Mouse (Mus musculus) granulocyte monocyte progenitor cell, adult 5-6 weeks (primary cell): ENCODE results near the gene Tlnrd1. TPM values are rescaled to one million over a fixed set of nuclear protein-coding genes. Genes with fewer than 3 reads are reported as not detected.

Source experiments
- ATAC-seq: replicated peaks from 2 replicates; pipeline ENCODE4 v1.8.0; 2016; ENCODE audit warnings: mild to moderate bottlenecking, moderate TSS enrichment, inconsistent platforms; ENCODE audit not compliant: poor library complexity, severe bottlenecking
- total RNA-seq, 2 experiments: library from RNA; stranded (forward) in 1 of 2; stranded (reverse) in 1 of 2; fragments of 200-712, 200-1000 nt in 1 of 2; fragments of >200 nt in 1 of 2; fragmentation: Nextera tagmentation in 1 of 2; gene quantifications; 2 replicates each; pipeline ENCODE4 v1.2.3; 2014 to 2017

Gene Tlnrd1
- total RNA-seq, 2 experiments from 2014 or later = 5.8 to 6.4 TPM

DNA sequence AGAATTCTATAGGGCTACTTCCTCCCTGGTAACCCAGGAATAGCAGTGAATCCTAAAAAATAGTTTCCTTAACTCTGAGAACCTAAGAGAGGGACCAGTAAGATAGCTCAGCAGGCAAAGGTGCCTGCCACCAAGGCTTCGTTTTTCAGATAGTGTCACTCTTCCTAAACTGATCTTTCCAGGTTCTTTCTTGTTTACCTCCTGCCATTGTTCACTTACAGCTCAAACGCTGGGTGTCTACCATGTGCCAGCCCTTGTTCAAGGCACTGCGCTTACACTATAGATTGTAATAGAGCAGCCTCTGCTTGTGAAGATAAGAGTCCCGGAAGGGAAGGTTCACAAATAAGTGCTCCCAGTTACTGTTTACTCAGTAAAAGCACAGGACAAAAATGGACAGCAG is 1.7 kb upstream of the Tlnrd1 start:
- ATAC-seq = no peak

DNA sequence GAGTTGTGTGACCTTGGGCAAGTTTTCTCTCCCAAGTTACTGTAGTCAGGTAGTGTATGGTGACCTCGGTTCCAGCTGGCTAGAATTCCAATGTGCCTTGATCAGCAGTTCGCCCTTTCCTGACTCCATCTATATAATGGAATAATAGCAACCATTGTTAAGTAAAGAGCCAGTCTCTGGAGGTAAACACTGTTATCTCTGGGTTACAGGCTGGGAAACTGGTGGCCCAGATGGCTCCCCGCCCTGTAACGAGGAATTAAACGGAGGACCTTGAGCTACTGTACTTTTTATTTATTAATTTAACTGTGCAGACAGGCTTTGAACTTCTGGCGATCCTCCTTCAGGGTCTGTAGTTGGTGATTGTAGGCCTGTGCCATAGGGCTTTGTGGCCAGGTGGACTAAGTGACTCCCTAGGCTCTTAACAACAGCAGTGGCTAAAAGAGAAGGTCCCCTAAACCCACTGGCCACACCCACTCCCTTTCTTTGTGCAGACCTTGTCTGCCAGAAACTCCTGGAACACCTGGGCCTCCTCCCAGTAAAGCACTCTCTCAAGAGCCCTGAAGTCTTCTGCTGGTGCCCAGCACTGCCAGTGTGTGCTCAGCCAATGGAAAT is 922 bp upstream of the Tlnrd1 start:
- no peak for ATAC-seq

DNA sequence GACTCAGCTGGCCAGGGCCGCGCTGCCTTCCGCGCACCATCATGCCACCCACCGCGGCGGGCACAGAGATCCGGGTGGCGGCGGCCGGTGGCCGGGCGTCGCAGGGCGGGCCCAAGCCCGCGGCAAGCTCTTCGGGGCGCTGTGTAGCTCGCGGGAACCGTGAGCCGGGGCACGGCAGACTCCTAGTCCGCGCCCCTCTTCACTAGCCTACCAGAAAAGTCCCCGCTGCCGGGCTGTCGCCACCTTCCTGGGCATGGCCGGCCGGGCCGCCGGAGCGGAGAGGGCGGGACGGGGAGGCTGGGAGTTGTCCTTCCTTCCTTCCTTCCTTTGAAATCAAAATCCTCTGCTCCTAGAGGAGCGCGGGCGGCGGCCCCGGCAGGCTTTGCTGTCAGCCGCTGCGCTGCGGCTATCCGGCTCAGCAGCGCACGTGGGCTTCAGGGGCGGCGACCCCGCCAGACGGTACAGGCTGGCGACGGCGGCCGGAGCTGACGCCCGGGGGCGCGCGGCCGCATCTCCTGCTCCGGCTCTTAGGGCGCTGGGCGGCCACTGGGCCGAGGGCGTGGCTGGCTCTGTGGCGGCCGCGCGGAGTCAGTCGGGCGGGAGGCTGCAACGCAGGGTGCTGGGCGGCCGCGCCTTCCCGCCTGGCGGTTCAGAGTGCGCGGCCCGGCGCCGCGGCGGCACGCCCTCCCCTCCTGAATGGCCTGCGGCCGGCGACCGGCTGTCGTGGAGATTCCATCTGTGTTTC is 657 bp downstream of the Tlnrd1 start:
- ATAC-seq = peak; percentile 47

DNA sequence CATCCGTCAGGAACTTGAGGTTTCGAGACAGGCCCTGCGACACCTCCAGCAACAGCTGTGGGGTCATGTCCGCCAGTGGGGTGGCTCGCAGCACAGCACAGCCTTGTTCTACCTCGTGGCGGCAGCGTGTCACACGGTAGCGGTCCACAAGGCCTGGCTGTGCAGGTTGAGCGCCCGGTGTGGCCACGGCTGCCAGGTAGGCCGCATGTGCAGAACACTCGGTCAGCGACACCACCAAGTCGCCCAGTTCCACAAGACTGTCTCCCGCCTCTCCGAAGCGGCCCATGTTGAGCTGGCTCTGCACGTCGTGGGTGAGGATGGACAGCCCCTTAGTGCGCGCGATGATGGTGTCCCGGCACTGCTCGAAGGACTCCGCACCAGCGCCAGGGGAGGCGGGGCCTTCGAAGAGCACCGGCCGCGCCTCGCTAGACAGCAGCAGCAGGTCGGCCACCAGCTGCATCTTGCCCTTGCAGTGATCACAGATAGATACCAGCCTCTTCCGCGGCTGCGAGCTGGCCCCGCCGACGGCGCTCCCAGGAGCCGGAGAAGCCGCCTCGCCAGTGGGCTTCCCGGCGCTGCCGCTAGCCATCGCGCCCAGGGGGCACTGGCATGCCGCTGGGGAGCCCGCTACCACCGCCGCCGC is 1.4 kb downstream of the Tlnrd1 start:
- 0 out of 2 replicates have a peak, but pooled peaks have one; percentile 6 for ATAC-seq

DNA sequence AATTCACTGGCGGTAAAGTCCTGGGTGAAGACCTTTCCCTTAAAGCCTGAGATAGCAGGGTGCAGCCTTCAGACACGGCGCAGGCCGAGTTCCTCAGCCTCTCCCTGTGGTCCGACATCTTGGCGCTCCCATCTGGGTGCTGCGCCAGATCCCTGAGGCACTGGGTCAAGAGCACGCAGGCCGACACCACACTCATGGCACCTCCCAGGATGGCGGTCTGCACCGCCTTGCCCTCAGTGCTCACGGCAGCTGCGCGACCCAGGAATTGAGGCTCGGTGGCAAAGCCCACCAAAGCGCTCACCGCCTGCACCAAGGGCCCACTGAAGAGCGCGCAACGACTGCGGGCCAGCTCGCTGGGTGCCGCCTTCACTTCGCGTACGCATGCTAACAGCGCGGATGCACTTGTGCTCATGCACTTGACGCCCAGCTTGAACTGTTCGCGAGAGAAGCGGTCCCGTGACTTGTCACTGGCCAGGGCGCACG is 1.9 kb downstream of the Tlnrd1 start:
- no peak for ATAC-seq

DNA sequence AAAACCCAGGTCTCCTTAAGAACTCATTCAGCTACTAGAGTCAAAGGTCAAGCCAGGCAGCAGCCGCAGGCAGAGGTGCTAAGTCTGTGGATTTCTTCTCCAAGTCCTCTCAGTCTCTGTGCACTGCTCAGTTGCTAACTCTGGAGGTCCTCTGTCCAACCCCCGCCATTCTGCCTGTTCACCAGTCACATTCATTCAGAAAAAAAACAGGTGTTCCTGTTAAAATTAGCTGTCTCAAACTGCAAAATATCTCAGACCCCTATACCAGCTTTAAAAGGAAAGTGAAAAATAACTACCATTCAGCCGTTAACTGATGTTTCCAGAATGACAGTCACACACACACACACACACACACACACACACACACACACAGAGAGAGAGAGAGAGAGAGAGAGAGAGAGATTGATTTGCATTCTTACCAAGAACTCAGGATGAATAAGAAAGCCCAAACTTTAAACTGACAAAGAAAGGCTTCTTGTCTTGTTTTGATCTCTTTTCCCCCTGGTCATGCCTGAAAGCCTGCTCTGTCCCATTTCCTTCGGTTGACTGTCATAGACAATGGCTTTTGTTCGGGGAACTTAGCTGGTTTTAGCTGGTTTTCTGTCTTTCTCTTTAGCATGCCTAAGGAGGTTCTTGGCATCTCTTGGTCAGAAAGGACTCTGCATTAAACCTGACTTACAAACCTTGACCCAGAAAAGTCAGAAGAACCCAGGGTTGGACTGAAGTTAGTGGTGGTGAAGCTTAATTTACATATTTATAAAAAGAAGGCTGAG is 5.2 kb downstream of the Tlnrd1 start:
- no peak for ATAC-seq

DNA sequence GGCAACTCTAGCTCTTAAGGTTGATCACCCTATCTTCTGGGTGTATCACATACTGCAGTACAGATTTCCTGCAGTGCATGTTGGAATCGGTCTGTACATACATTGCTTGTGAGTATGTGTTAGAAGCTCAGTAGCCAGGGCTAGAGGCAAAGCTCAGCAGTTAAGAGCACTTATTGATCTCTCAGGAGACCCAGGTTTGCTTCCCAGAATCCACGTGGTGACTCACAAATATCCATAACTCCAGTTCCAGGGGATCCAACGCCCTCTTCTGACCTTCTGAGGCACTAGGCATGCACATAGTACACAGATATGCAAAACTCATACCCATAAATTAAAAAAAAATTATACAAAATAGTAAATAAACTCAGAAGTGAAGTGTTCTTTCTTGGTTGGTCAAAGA is 7.0 kb downstream of the Tlnrd1 start:
- no peak for ATAC-seq

DNA sequence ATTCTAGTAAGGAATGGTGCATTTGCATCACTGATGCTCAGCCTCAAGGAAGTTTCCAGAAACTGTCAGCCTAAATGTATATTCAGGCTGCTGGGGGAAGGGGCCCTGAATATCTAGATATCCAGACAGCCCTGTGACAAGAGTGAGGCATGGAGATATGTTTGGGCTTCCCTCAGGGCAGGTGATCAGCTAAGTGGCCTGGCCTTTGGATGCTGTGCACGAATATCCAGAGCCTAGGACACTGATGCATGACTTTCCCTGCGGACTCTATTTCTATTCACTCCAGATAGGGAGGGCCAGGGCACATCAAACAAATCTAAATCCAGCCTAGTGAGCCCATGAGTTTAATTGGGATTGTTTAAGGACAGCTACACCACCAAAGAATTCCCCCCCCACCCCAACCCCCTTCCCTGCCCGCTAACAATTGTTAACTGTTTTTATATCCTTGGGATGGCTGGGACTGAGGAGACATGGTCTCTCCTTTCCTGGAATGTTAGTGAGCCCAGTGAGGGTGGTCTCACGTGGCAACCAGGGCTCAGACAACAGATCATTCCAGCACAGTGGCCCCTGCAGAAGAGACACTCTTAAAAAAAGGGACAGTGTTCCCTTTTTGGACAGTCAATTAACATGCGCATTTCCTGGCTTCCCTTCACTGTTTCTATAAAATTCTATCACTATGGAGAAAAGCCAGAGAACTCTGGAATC is 14.1 kb downstream of the Tlnrd1 start:
- no peak for ATAC-seq

DNA sequence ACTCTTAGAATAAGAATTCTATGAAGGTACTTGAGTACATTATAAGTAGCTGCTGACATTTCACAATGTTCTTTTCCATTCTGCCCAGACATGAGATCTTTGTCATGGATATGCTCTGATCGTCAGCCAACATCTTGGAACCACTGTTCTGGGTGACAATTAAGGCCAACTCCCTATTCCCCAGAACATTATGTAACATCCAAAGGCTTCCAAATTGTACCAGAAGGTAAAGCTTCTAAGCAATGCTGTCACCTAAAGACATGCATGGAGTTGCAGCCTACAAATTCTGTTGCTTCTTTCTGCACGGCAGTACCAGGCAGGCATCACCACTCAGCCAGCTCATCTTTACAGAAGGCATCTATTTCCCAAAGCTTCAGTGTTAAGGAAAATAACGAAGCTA is 15.9 kb downstream of the Tlnrd1 start:
- no peak for ATAC-seq

DNA sequence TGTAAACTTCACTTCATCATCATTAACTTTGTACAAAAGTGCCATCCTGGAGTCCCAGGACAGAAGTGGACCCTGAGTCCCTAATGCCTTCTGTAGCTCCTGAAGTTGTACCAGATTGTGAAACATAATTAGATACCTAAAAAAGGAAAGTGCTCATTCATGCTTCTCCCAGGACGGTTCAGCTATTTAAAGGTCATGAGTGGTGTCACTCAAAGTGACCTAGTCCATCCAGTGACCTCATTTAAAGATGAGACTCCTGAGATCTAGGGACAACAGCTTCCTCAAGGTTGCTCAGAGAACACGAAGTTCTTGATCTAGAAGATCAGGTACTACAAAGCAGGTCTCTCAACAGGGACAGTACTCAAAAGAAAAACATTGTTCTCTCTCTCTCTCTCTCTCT is 20.6 kb downstream of the Tlnrd1 start:
- ATAC-seq = no peak

DNA sequence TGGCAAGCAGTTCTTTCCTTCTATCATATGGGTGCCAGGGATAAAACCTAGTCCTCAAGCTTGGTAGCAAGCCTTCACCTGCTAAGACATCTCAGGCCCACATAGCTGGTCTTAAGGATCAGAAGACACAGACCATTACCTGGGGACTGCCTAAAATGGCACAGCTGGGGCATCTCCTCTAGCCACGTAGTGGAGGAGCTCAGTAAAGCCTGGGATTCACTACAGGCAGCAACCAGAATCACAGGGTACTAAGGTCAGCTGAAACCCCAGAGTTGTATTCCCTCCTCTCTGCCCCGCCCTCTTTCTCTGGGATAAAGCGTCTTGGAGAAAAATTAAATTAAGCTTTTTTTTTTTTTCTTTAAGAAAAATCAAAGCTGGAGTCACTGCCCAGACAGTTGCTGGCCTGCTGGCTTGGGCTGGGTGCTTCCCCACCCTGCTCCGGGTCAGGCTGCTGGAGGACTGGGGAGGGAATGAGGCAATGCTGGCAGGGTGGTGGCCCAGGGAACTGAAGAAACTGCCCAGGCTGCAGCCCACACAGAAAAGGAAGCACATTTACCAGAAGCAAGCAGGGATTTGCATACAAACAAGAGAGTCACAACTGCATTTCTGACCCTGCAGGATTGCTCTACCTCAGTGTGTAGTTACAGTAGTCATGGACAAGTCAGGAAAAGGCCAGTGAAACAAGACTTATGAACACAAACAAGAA is 24.6 kb downstream of the Tlnrd1 start:
- peak; percentile 97 for ATAC-seq

DNA sequence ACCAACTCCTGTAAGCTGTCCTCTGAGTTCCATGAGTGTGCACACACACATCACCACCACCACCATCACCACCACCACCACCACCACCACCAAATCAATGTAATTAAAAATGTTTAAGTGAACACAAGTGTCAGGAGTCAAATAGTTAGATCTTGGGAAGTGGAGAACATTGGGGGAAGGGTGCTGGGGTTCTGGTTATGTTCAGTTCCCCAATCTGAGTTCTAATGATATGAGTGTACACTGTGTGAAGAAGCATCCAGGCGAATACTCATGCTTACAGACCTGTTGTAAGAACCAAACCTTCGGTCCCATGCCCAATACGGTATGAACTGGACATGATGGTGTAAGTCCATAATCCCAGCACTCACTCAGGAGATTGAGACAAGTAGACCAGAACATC is 26.2 kb downstream of the Tlnrd1 start:
- no peak for ATAC-seq

DNA sequence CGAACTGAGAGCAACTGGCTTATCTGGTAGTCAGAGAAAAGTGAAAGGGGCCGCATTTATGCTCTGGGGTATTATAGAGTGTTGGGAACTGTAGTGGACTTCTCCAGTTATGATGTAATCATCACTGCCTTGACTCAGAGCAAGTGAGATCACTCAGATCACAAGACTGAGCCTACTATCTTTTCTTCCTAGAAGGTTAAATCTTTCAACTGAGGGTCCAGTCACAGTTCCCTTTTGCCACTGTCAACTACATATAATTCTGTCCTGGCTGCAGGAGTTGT is 27.0 kb downstream of the Tlnrd1 start:
- ATAC-seq = no peak

DNA sequence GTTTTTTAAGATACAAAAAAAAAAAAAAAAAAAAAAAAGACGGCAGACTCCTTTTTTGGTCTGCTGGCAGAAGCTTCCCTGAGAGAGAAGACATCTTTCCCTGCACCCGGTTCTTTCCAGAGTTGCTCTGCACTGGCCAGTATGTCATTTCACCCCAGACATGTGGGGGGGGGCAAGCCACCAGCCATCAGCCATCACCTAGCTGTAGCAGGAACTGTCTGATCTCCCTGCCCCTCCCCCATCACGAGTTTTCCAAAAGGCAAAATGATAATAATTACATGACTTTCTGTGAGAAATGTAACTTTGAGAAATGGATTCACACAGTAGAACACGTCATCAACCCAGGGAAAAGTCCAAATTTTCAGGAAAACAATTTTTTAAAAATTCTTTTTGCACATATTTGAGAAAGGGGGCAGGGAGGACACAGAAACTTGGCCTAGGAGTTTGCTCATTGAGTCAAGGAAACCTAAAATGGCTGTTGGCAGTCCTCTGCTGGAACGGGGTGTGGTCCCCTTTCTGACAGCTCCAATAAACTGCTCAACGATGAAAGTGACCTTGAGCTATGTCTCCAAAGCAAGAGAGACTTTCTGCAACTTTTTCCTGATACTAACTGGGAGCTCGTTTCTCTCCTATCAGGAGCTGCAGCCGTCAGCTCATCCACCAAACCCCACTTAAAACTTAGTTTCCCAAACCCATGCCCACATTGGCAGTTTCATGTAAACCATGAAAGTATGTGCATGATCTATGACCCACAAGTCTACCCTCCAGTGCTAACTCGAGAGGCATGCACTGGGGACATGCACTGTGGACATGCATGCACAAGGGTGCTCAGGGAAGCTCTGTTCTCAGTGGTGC is 27.5 kb downstream of the Tlnrd1 start:
- ATAC-seq = no peak

DNA sequence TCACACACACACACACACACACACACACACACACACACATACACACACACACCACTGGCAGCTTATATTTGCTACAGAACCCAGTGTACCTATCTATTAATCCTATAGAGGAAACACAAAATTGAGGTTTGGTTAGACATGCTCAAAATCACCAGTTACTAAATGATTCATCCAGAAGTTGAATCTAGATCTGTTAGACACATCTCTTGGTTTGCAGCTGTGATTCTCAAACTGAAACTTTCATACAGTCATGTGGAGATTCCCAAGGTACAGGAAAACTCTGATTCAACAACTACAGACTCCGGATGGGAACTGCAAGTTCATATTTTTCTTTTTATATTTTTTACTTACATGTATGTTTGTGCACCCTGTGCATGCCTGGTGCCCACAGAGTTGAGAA is 28.9 kb downstream of the Tlnrd1 start:
- no peak for ATAC-seq

DNA sequence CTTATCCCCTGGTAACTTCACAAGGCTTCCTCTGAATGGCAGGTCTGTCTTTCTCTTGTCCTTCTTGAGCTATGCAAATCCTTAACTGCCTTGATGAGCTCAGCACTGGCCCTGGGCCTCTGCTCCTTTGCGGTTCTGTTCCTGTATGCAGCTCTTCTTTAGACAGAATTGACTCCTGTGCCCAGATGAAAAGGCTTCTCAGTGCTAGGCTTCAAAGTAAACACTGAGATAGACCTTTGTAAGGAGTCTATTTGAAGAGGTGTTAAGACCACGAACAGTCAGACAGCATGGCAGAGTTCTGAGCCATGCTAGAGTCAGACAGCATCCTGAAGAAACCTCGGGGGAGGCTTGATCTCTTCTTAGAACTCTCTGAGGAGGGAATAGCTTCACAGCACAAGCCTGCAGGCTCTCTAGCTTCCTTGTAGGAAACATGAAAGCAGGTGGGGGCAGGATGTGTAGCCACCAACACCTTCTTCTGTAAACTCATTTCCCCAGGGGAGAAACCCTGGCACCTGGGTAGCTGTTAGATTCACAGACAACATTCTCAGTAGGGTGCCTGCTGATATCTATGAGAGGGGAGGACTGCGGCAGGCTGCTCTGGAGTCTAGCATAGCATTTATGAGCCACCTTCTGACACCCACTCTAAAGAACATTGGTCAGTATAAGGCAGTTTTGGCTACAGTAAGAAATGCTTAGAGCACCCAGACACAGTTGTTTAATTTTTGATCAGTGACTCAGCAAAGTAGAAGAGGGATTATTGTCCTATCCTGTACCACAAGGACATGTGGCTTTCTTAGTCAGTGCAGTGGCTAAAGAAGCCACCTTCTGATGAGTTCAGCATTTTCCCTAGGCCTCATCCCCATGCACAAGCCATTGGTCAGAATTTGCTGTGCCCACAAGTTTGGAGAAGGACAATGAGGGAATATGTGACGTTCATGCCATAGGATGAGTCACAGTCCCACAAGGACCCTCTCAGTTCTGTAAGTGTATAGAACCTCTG is 31.4 kb downstream of the Tlnrd1 start:
- no peak for ATAC-seq

DNA sequence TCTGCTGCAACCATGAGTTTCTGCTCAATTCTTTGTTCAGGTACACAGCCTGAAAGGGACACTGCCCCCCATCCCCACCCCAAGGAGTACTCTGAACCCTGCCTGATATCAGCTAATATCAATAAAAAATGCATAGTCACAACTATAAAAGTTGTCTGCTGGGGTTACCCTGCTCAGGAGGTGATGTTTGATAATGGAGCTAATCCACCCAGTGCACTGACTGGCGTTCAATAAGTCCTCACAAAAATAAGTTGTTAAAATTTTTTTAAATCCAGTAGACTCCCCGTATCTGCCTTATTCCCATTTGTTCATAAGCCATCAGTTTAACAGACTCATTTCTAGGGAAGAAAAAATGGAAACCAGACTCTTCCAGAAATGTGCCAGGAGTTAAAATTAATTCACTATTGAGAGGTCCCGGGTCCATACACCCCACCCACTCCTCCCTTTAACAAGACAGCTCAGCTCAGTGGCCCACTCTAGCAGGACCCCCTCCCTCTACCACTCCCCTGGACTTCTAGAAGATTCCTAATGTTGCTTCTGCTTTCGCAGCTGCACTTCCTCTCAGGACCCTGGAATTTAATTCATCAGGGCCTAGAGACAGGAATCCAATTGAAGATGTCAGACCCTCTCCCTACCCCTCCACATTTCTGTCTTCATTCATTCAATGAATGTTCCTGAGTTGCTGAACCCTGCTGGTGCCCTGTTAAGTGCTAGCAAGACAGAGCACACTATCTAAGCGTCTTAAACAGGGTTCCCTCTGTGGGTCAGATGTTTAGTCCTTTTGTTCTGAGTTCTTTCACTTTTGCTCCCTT is 32.3 kb downstream of the Tlnrd1 start:
- no peak for ATAC-seq
